Mouse (Mus musculus) brain, embryonic 14.5 days (tissue): ENCODE results near the gene AU021092.

ENCODE experiments used
- CTCF ChIP-seq: fragments of 200-500 bp; IDR thresholded peaks from 2 replicates; pipeline ENCODE4 v1.5.1; 2012; ENCODE audit warnings: inconsistent platforms, mild to moderate bottlenecking, moderate library complexity, borderline replicate concordance; ENCODE audit not compliant: insufficient read depth, insufficient read length; ENCODE audit errors: extremely low read depth
- POLR2A ChIP-seq: fragments of 200-500 bp; IDR thresholded peaks from 2 replicates; pipeline ENCODE4 v1.6.1; 2012; ENCODE audit warnings: mild to moderate bottlenecking, inconsistent platforms, borderline replicate concordance; ENCODE audit not compliant: poor library complexity, insufficient read depth, insufficient read length, severe bottlenecking; ENCODE audit errors: extremely low read depth

- TF ChIP-seq CTCF (no peak), POLR2A (no peak)
These were observed 16.6 kb downstream of the AU021092 start for GRCm38 (mm10) chr16:5205431-5205970.
